Mouse (Mus musculus) forebrain, embryonic 15.5 days (tissue): ENCODE measurements around the gene Zic1. TPM values are rescaled to one million over a fixed set of nuclear protein-coding genes. Genes with fewer than 3 reads are reported as not detected.

Experiments
- ATAC-seq: fragments of 200-750 bp; cut with Nextera tagmentation; replicated peaks from 2 replicates; pipeline ENCODE4 v1.8.0; 2017; ENCODE audit warnings: mild to moderate bottlenecking, moderate TSS enrichment, moderate library complexity
- H3K27ac ChIP-seq: fragments of 300-500 bp; sonication (generic); replicated peaks from 2 replicates; pipeline ENCODE4 v1.5.1; 2015; ENCODE audit warnings: mild to moderate bottlenecking, inconsistent platforms
- H3K27me3 ChIP-seq: fragments of 300-500 bp; sonication (generic); 2 replicates; pipeline ENCODE4 v1.6.1; 2015; ENCODE audit warnings: inconsistent platforms
- H3K36me3 ChIP-seq: fragments of 300-500 bp; sonication (generic); 2 replicates; pipeline ENCODE4 v1.6.1; 2015; ENCODE audit warnings: mild to moderate bottlenecking, inconsistent platforms
- H3K4me1 ChIP-seq: fragments of 300-500 bp; sonication (generic); 2 replicates; pipeline ENCODE4 v1.6.1; 2015; ENCODE audit warnings: inconsistent platforms
- H3K4me2 ChIP-seq: fragments of 300-500 bp; sonication (generic); replicated peaks from 2 replicates; pipeline ENCODE4 v1.6.1; 2015; ENCODE audit warnings: mild to moderate bottlenecking, inconsistent platforms
- H3K4me3 ChIP-seq: fragments of 300-500 bp; sonication (generic); 2 replicates; pipeline ENCODE4 v1.5.1; 2015; ENCODE audit warnings: mild to moderate bottlenecking, inconsistent platforms
- H3K9ac ChIP-seq: fragments of 300-500 bp; sonication (generic); replicated peaks from 2 replicates; pipeline ENCODE4 v1.6.1; 2015; ENCODE audit warnings: mild to moderate bottlenecking, inconsistent platforms
- H3K9me3 ChIP-seq: fragments of 300-500 bp; sonication (generic); 2 replicates; pipeline ENCODE4 v1.6.1; 2016; ENCODE audit warnings: inconsistent platforms
- WGBS: fragments of 180-500 bp; shearing (Covaris S2); methylation state at CpG from one replicate; pipeline ENCODE4 v1.1.7; 2015; ENCODE audit warnings: mixed read lengths; 5-methylcytosine and 5-hydroxymethylcytosine counted together
- polyA plus RNA-seq: library from polyadenylated mRNA; unstranded; fragments of >200 nt; fragmentation: Nextera tagmentation; extraction: Ambion mirVana; gene quantifications from 2 replicates; pipeline ENCODE4 v1.2.1, GENCODE M21; 2015

Zic1 gene
- polyA plus RNA-seq, result 9.6 and 9.8 TPM in 2 replicates

- H3K36me3 ChIP-seq, result no peaks in the 10 kb centered on the region
- H3K9ac ChIP-seq, result peak within 1 kb of the TSS; percentile 69
- peak within 1 kb of the TSS; percentile 90 for H3K27ac ChIP-seq
- 0% methylated on average over 25 of the region's 33 CpGs for WGBS
- H3K4me1 ChIP-seq, result peaks cover 29% of the 10 kb centered on the region
- H3K4me2 ChIP-seq, result peak within 1 kb of the TSS; percentile 52
- peak within 1 kb of the TSS; percentile 54 for H3K4me3 ChIP-seq
- peak; percentile 87 for ATAC-seq
- peaks cover 37% of the 10 kb centered on the region for H3K27me3 ChIP-seq
- H3K9me3 ChIP-seq, result no peaks in the 10 kb centered on the region
These were observed at the start of gene Zic1 for GRCm38 (mm10) chr9:91365664-91366063. TSS of gene Zic1 (minus strand) at chr9:91365810.

GRCm38 (mm10) chr9:91414007-91414661, 48.5 kb upstream of the Zic1 start:
- Histone ChIP-seq H3K4me3 (no peak overlapping the region), H3K4me2 (peak overlapping the region; percentile 39), H3K4me1 (peaks cover 8% of the 10 kb centered on the region), H3K27ac (peak overlapping the region; percentile 46), H3K27me3 (peaks cover 75% of the 10 kb centered on the region), H3K36me3 (no peaks in the 10 kb centered on the region), H3K9ac (no peak overlapping the region), H3K9me3 (no peaks in the 10 kb centered on the region)
- ATAC-seq, result peak; percentile 84
- 1% methylated on average over 12 of the region's 12 CpGs for WGBS

DNA sequence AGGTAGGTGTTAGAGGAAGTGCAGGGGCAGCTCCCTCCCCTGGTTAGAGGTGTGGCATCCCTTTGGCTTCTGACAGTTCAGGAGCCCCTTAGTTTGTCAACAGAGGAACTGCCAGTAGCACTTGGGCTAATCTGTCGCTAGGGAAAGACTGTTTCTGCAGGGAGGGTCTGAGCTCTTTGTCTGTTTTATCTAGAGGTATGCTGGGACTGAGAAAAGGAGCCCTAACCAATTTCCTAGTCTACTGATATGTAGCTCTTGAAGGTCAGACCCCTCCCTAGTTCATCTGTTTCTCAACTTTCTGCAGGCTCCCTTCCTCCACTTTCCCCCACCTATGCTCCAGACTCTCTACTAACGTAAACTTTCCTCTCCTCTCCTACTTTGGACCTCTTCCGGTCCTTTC, 44.2 kb upstream of the Zic1 start:
- no peak overlapping the region for H3K4me2 ChIP-seq
- H3K27me3 ChIP-seq, result peaks cover 68% of the 10 kb centered on the region
- no peak overlapping the region for H3K4me3 ChIP-seq
- H3K36me3 ChIP-seq, result no peaks in the 10 kb centered on the region
- peaks cover 8% of the 10 kb centered on the region for H3K4me1 ChIP-seq
- no peaks in the 10 kb centered on the region for H3K9me3 ChIP-seq
- no peak overlapping the region for H3K9ac ChIP-seq
- WGBS, result 7% methylated on average over 3 of the region's 3 CpGs
- ATAC-seq, result no peak
- H3K27ac ChIP-seq, result peak overlapping the region; percentile 14; the same call in 1 of the 2 replicates

DNA sequence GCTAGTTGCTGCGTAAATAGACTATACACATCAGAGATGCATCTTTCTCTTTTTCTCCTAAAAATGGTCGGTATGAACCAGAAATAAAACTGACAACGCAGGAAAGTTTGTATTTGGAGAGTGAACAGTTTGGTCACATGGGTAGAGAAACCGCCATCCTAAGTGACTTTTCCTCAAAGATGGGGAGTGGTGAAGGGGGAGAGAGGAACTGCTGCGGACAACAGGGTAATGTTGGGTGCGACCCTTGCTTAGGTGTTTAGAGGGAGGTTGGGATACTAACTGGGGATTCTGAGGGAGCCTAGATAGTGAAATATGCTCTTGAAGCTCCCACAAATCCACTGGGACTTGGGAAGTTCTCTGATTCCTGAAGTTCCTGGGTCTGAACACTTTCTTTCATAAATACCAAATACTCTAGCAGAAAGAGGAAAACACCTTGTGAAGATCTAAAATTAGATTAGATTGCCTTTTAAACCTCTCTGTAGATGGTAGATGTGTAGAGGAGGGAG, 40.7 kb upstream of the Zic1 start:
- Histone ChIP-seq H3K9ac (no peak overlapping the region), H3K4me3 (peak overlapping the region; percentile 20), H3K4me2 (peak overlapping the region; percentile 32), H3K27ac (peak overlapping the region; percentile 60; the same call in 1 of the 2 replicates), H3K27me3 (peaks cover 79% of the 10 kb centered on the region), H3K36me3 (no peaks in the 10 kb centered on the region), H3K9me3 (no peaks in the 10 kb centered on the region), H3K4me1 (no peaks in the 10 kb centered on the region)
- WGBS, result 3% methylated on average over 6 of the region's 6 CpGs
- ATAC-seq, result no peak

GRCm38 (mm10) chr9:91405753-91406178, 40.2 kb upstream of the Zic1 start:
- Histone ChIP-seq H3K36me3 (no peaks in the 10 kb centered on the region), H3K27ac (peak overlapping the region; percentile 60), H3K4me1 (no peaks in the 10 kb centered on the region), H3K9me3 (no peaks in the 10 kb centered on the region), H3K4me3 (peak overlapping the region; percentile 20), H3K27me3 (peaks cover 84% of the 10 kb centered on the region), H3K4me2 (peak overlapping the region; percentile 32), H3K9ac (no peak overlapping the region)
- no peak for ATAC-seq
- WGBS, result under 1% methylated on average over 16 of the region's 16 CpGs

GRCm38 (mm10) chr9:91404905-91405752, 39.5 kb upstream of the Zic1 start:
- WGBS, result 1% methylated on average over 27 of the region's 27 CpGs

DNA sequence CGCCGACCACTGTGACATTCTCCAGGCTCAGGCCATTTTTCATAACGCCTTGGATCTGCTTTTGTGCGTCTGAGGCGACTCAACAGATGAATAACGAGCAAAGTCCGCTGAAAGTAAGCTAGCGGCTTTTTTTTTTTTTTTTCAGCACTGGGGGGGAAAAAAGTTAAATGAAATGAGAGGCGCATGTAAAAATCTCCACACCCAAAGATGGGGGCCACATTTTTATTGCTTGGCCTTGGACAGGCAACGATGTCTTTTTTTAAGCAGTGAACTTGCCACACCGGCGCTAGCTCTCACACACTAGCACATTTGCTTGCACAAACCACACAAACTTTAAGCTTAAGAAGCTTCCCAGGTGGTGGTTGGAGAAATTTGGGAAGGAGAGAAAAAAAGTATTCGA, 38.6 kb upstream of the Zic1 start:
- H3K27ac ChIP-seq, result peak overlapping the region; percentile 60; the same call in 1 of the 2 replicates
- H3K9ac ChIP-seq, result no peak overlapping the region
- ATAC-seq, result no peak
- H3K9me3 ChIP-seq, result no peaks in the 10 kb centered on the region
- no peak overlapping the region for H3K4me3 ChIP-seq
- H3K36me3 ChIP-seq, result no peaks in the 10 kb centered on the region
- no peak overlapping the region for H3K4me2 ChIP-seq
- 3% methylated on average over 13 of the region's 13 CpGs for WGBS
- H3K27me3 ChIP-seq, result peaks cover 84% of the 10 kb centered on the region
- no peaks in the 10 kb centered on the region for H3K4me1 ChIP-seq

More at GRCm38 (mm10) chr9:91404905-91405752, 39.5 kb upstream of the Zic1 start:
- Histone ChIP-seq H3K36me3 (no peaks in the 10 kb centered on the region), H3K4me2 (peak overlapping the region; percentile 32), H3K4me1 (no peaks in the 10 kb centered on the region), H3K27me3 (peaks cover 84% of the 10 kb centered on the region), H3K9me3 (no peaks in the 10 kb centered on the region), H3K27ac (peak overlapping the region; percentile 60), H3K4me3 (peak overlapping the region; percentile 20), H3K9ac (0 out of 2 replicates have a peak overlapping the region, but pooled peaks have one; percentile 19)
- 0 out of 2 replicates have a peak, but pooled peaks have one; percentile 42 for ATAC-seq

- ATAC-seq, result no peak
- H3K27me3 ChIP-seq, result peaks cover 92% of the 10 kb centered on the region
- no peak overlapping the region for H3K27ac ChIP-seq
- H3K4me1 ChIP-seq, result no peaks in the 10 kb centered on the region
- no peak overlapping the region for H3K4me2 ChIP-seq
- H3K36me3 ChIP-seq, result no peaks in the 10 kb centered on the region
- H3K4me3 ChIP-seq, result no peak overlapping the region
- 7% methylated on average over 10 of the region's 10 CpGs for WGBS
- H3K9ac ChIP-seq, result no peak overlapping the region
- H3K9me3 ChIP-seq, result no peaks in the 10 kb centered on the region
These were observed 35.9 kb upstream of the Zic1 start for GRCm38 (mm10) chr9:91401471-91401870.

DNA sequence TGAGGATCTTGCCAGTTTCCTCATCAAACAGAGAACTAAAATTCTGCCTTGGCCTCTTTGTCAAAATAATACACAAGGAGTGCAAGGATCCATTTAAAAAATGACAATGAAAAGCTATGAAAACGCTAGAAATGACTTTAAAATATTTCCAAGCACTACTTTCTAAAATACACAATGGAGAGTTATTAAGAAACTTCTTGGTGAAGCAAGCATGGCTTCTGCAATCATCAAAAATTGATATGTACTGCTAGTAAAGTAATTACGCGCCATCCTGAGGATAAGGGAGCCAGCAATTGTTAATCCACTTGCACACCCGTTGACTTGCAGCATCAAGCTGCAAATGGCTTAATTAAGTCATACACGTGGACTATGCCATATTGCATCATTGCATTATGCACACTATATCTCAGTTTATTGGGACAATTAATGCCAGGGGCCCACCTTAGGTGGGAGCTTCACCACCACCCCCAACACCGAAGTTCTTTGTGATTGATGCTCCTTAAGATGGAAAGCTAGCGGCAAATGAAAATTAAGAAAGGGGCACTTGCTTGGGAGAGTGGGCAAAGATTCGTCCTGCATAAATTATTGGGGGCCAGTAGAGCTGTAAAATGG, 35.0 kb upstream of the Zic1 start:
- Histone ChIP-seq H3K4me1 (no peaks in the 10 kb centered on the region), H3K9ac (no peak overlapping the region), H3K27ac (no peak overlapping the region), H3K9me3 (no peaks in the 10 kb centered on the region), H3K36me3 (no peaks in the 10 kb centered on the region), H3K4me2 (no peak overlapping the region), H3K4me3 (no peak overlapping the region), H3K27me3 (peaks cover 93% of the 10 kb centered on the region)
- 15% methylated on average over 8 of the region's 8 CpGs for WGBS
- no peak for ATAC-seq

DNA sequence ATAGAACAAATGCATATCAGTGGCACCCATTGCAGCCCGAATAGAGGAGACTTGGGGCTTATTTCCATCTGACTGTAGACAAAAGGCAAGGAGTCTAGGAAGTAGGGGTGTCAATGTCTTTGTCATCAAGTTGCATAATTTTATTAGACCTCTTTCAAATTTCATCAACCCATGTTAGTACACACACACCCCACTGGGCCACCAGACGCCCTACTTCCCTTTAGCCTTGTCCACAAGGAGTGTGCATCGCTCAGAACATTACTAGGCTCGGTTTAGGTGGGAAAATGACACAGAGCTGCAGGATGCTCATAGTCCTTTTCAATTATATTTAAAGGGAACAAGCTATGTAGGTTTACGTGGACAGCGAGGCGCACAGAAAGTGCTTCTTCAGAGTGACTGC, 34.4 kb upstream of the Zic1 start:
- WGBS, result 34% methylated on average over 7 of the region's 7 CpGs
- no peak overlapping the region for H3K4me2 ChIP-seq
- no peak overlapping the region for H3K4me3 ChIP-seq
- H3K27ac ChIP-seq, result no peak overlapping the region
- H3K36me3 ChIP-seq, result no peaks in the 10 kb centered on the region
- H3K9ac ChIP-seq, result no peak overlapping the region
- H3K27me3 ChIP-seq, result peaks cover 93% of the 10 kb centered on the region
- no peaks in the 10 kb centered on the region for H3K9me3 ChIP-seq
- ATAC-seq, result no peak
- H3K4me1 ChIP-seq, result no peaks in the 10 kb centered on the region

DNA sequence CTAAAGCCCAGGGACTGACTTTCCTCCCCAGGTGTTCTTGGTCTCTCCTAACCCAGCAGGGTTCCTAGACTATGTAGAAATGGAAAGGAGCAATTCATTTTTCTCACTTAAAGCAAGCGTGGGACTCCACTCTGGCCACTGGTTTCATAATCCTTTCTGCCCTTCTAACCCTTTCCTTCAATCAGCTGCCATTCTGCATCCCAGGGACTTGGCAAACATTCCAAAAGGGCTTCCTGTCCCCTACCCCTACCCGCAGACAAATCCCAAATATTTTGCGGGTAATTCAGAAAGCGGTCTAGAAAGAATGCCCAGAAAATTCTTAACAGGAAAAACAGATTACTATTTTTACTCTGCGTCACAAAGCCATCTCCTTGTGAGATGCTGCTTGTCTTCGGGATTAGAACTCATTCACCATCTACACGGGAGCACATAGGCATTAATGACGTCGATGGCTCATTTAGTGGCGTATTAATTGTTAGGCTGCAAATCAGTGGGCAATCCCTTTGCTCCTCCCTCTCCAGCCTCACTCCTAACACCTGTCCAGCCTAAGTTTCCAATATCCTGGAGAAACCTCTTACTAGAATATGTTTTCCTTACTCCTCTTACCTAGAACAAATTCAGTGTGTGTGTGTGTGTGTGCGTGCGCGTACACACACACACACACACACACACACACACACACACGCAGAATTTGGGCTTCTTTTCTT, 29.6 kb upstream of the Zic1 start:
- Histone ChIP-seq H3K4me2 (no peak overlapping the region), H3K4me3 (no peak overlapping the region), H3K4me1 (0 out of 2 replicates have a peak, but pooled peaks cover 4% of the 10 kb centered on the region), H3K36me3 (no peaks in the 10 kb centered on the region), H3K9ac (no peak overlapping the region), H3K27ac (no peak overlapping the region), H3K9me3 (no peaks in the 10 kb centered on the region), H3K27me3 (peaks cover 91% of the 10 kb centered on the region)
- no peak for ATAC-seq
- 8% methylated on average over 14 of the region's 14 CpGs for WGBS
